Comparison of ENCODE assay signal across 39 mouse cellular contexts in the genomic region with DNA sequence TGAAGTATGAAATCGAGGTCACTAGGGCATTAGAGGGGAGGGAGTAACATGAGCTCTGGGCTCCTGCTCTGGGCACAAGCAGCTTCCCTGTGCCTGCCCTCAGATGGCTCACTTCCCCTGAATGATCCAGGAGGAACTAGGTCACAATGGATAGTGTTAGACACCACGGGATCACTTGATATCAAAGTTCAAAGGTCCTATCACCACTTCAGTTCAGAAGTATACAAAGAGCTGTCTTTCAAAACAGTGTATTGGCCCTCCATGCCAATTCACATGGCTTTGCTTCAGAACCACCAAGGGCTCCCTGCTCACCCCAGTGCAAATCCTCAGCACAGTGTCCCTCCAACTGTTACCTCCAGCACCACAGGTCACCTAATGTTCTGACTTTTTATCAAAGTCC. TPM values are rescaled to one million over a fixed set of nuclear protein-coding genes. Genes with fewer than 3 reads are reported as not detected.
"Had no signal": no experiment of that assay in that cellular context is flagged by ENCODE, and none has a peak within 500 bp of the region (broad histone marks: within the 10 kb centered on the region; RNA-seq: fewer than 3 reads in every experiment).

No protein-coding gene starts in this region.

RNA-seq across cellular contexts. Expression of a gene that starts 1.5 kb away (rescaled TPM):
- total RNA-seq: left cerebral cortex, postnatal 10 days; left cerebral cortex, postnatal 14 days; left cerebral cortex, postnatal 25 days; left cerebral cortex, postnatal 36 days; left cerebral cortex, postnatal 4 days; megakaryocyte progenitor cell, adult 5-6 weeks; megakaryocyte, adult 5-6 weeks; megakaryocyte-erythroid progenitor cell, adult 5-6 weeks; midbrain, postnatal 0 days; monocyte, adult 5-6 weeks had no signal
- polyA plus RNA-seq: limb, embryonic 10.5 days; limb, embryonic 11.5 days; limb, embryonic 12.5 days; limb, embryonic 13.5 days; limb, embryonic 14.5 days; limb, embryonic 15.5 days; liver, embryonic 11.5 days; liver, embryonic 12.5 days; liver, embryonic 13.5 days; liver, embryonic 14.5 days; liver, embryonic 15.5 days; liver, embryonic 16.5 days; liver, postnatal 0 days; lung, adult 2 months; lung, embryonic 14.5 days; lung, embryonic 15.5 days; lung, embryonic 16.5 days; lung, postnatal 0 days; macrophage; midbrain, embryonic 10.5 days; midbrain, embryonic 11.5 days; midbrain, embryonic 12.5 days; midbrain, embryonic 13.5 days; midbrain, embryonic 14.5 days; midbrain, embryonic 15.5 days; midbrain, embryonic 16.5 days; midbrain, postnatal 0 days; myocyte; neural tube, embryonic 11.5 days; neural tube, embryonic 12.5 days had no signal

RNA-seq across cellular contexts. Expression of a gene that starts 17.3 kb away (rescaled TPM):
- total RNA-seq: left cerebral cortex, postnatal 10 days; left cerebral cortex, postnatal 14 days; left cerebral cortex, postnatal 25 days; left cerebral cortex, postnatal 36 days; left cerebral cortex, postnatal 4 days; megakaryocyte progenitor cell, adult 5-6 weeks; megakaryocyte, adult 5-6 weeks; megakaryocyte-erythroid progenitor cell, adult 5-6 weeks; midbrain, postnatal 0 days; monocyte, adult 5-6 weeks had no signal
- polyA plus RNA-seq: limb, embryonic 10.5 days; limb, embryonic 11.5 days; limb, embryonic 12.5 days; limb, embryonic 13.5 days; limb, embryonic 14.5 days; limb, embryonic 15.5 days; liver, embryonic 11.5 days; liver, embryonic 12.5 days; liver, embryonic 13.5 days; liver, embryonic 14.5 days; liver, embryonic 15.5 days; liver, embryonic 16.5 days; liver, postnatal 0 days; lung, adult 2 months; lung, embryonic 14.5 days; lung, embryonic 15.5 days; lung, embryonic 16.5 days; lung, postnatal 0 days; macrophage; midbrain, embryonic 10.5 days; midbrain, embryonic 11.5 days; midbrain, embryonic 12.5 days; midbrain, embryonic 13.5 days; midbrain, embryonic 14.5 days; midbrain, embryonic 15.5 days; midbrain, embryonic 16.5 days; midbrain, postnatal 0 days; myocyte; neural tube, embryonic 11.5 days; neural tube, embryonic 12.5 days had no signal

RNA-seq across cellular contexts. Expression of a gene that starts 25.4 kb away (rescaled TPM):
- total RNA-seq: left cerebral cortex, postnatal 10 days; left cerebral cortex, postnatal 14 days; left cerebral cortex, postnatal 25 days; left cerebral cortex, postnatal 36 days; left cerebral cortex, postnatal 4 days; megakaryocyte progenitor cell, adult 5-6 weeks; megakaryocyte, adult 5-6 weeks; megakaryocyte-erythroid progenitor cell, adult 5-6 weeks; midbrain, postnatal 0 days; monocyte, adult 5-6 weeks had no signal
- polyA plus RNA-seq: limb, embryonic 10.5 days; limb, embryonic 11.5 days; limb, embryonic 12.5 days; limb, embryonic 13.5 days; limb, embryonic 14.5 days; limb, embryonic 15.5 days; liver, embryonic 11.5 days; liver, embryonic 12.5 days; liver, embryonic 13.5 days; liver, embryonic 14.5 days; liver, embryonic 15.5 days; liver, embryonic 16.5 days; liver, postnatal 0 days; lung, adult 2 months; lung, embryonic 14.5 days; lung, embryonic 15.5 days; lung, embryonic 16.5 days; lung, postnatal 0 days; macrophage; midbrain, embryonic 10.5 days; midbrain, embryonic 11.5 days; midbrain, embryonic 12.5 days; midbrain, embryonic 13.5 days; midbrain, embryonic 14.5 days; midbrain, embryonic 15.5 days; midbrain, embryonic 16.5 days; midbrain, postnatal 0 days; myocyte; neural tube, embryonic 11.5 days; neural tube, embryonic 12.5 days had no signal

RNA-seq across cellular contexts. Expression of a gene that starts 27.0 kb away (rescaled TPM):
- total RNA-seq: left cerebral cortex, postnatal 10 days; left cerebral cortex, postnatal 14 days; left cerebral cortex, postnatal 25 days; left cerebral cortex, postnatal 36 days; left cerebral cortex, postnatal 4 days; megakaryocyte progenitor cell, adult 5-6 weeks; megakaryocyte, adult 5-6 weeks; megakaryocyte-erythroid progenitor cell, adult 5-6 weeks; midbrain, postnatal 0 days; monocyte, adult 5-6 weeks had no signal
- polyA plus RNA-seq: limb, embryonic 10.5 days; limb, embryonic 11.5 days; limb, embryonic 12.5 days; limb, embryonic 13.5 days; limb, embryonic 14.5 days; limb, embryonic 15.5 days; liver, embryonic 11.5 days; liver, embryonic 12.5 days; liver, embryonic 13.5 days; liver, embryonic 14.5 days; liver, embryonic 15.5 days; liver, embryonic 16.5 days; liver, postnatal 0 days; lung, adult 2 months; lung, embryonic 14.5 days; lung, embryonic 15.5 days; lung, embryonic 16.5 days; lung, postnatal 0 days; macrophage; midbrain, embryonic 10.5 days; midbrain, embryonic 11.5 days; midbrain, embryonic 12.5 days; midbrain, embryonic 13.5 days; midbrain, embryonic 14.5 days; midbrain, embryonic 15.5 days; midbrain, embryonic 16.5 days; midbrain, postnatal 0 days; myocyte; neural tube, embryonic 11.5 days; neural tube, embryonic 12.5 days had no signal

RNA-seq across cellular contexts. Expression of a gene that starts 34.6 kb away (rescaled TPM):
- total RNA-seq: left cerebral cortex, postnatal 10 days; left cerebral cortex, postnatal 14 days; left cerebral cortex, postnatal 25 days; left cerebral cortex, postnatal 36 days; left cerebral cortex, postnatal 4 days; megakaryocyte progenitor cell, adult 5-6 weeks; megakaryocyte, adult 5-6 weeks; megakaryocyte-erythroid progenitor cell, adult 5-6 weeks; midbrain, postnatal 0 days; monocyte, adult 5-6 weeks had no signal
- polyA plus RNA-seq: limb, embryonic 10.5 days; limb, embryonic 11.5 days; limb, embryonic 12.5 days; limb, embryonic 13.5 days; limb, embryonic 14.5 days; limb, embryonic 15.5 days; liver, embryonic 11.5 days; liver, embryonic 12.5 days; liver, embryonic 13.5 days; liver, embryonic 14.5 days; liver, embryonic 15.5 days; liver, embryonic 16.5 days; liver, postnatal 0 days; lung, adult 2 months; lung, embryonic 14.5 days; lung, embryonic 15.5 days; lung, embryonic 16.5 days; lung, postnatal 0 days; macrophage; midbrain, embryonic 11.5 days; midbrain, embryonic 12.5 days; midbrain, embryonic 13.5 days; midbrain, embryonic 14.5 days; midbrain, embryonic 15.5 days; midbrain, embryonic 16.5 days; midbrain, postnatal 0 days; myocyte; neural tube, embryonic 11.5 days; neural tube, embryonic 12.5 days had no signal
